Mouse (Mus musculus) induced T-regulatory cell, adult 2 months (primary cell): ENCODE measurements around the gene Spx.

ENCODE experiments used
- DNase-seq: peaks from one replicate; pipeline ENCODE4 v3.0.0-alpha.2; 2012; ENCODE audit warnings: low read depth

Spx gene

GRCm38 (mm10) chr6:142412906-142413491, at the start of gene Spx:
TSS of gene Spx (plus strand) at chr6:142413441.
- DNase-seq: no peak

- DNase-seq: no peak
These were observed 47.3 kb upstream of the Spx start for GRCm38 (mm10) chr6:142365742-142366472.

DNA sequence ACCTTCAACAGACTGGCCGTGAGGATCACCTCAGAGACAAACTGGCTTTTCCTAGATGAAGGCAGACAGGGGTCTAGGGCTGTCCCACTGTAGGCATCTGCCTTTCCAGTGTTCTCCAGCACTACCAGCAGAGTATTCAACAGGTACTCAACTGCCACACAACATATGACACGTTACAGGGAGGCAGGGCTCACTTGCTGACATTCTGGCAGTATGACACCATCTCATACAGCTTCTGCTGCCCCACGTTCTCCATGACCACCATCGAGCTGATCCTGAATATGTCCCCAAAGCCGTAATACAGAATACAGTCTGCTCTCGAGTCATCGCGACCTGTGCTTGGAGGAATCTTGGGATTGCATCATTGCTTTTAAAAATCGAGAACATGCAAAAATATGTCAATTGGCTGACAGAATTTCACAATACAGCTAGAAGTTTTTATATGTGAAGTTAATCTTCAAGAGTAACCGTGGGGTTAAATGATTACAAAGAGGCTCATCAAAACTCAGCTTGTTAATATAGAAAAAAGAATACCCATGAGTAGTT, 46.7 kb upstream of the Spx start:
- DNase-seq: no peak

DNA sequence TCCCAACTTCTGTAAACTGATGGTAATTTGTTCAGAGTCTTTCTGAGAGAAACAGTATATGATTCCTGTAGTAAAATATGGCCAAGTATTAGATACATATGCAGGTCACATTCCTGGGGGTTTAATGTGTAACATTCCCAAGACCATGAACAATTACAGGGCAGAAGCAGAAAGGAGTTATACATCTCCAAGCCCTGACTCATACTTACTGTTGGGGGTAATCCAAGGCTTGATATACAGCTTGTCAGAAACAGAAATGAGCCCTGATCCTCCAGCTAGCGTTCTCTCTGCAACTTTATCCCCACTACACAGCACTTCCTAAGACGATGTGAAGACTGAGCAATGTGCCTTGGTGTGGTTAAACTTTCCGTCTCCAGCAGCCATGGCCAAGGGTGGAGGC, 45.7 kb upstream of the Spx start:
- DNase-seq: no peak

DNA sequence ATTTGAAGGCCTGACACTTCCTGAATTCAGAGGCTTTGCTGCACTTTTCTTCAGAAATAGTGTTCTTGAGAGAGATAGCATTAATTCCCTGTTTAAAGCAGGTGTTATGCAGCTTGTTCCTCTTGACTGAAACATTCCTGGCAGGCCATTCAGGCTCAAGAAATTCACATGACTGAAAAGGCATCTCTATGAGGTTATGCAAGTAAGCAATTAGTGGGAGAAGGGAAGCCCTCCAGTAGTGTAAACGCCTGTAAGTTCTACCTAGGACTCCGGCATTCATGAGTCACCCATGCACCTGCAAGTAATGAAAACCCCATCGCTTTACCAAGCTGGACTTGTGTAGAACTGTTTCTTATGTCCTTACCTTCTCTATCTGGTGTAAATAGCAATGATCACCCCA, 43.7 kb upstream of the Spx start:
- DNase-seq: no peak

DNA sequence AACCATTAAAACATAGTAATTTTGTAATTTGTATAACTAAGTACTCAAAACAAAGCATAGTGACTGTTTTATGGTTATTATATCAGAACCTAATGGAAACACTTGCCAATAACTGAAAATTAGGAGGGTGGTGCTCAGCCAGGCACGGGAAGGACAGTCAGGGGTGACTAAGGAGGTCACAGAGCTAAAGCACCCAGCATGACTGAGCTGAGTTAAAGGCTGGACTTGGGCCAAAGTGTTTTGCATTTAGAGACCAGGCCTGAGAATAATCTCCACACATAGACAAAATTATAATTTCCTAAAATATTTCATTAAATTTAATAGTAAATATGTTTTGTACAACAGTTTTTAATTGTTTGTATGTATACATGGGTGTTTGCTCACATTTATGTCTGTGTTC, 36.2 kb upstream of the Spx start:
- no peak for DNase-seq

DNA sequence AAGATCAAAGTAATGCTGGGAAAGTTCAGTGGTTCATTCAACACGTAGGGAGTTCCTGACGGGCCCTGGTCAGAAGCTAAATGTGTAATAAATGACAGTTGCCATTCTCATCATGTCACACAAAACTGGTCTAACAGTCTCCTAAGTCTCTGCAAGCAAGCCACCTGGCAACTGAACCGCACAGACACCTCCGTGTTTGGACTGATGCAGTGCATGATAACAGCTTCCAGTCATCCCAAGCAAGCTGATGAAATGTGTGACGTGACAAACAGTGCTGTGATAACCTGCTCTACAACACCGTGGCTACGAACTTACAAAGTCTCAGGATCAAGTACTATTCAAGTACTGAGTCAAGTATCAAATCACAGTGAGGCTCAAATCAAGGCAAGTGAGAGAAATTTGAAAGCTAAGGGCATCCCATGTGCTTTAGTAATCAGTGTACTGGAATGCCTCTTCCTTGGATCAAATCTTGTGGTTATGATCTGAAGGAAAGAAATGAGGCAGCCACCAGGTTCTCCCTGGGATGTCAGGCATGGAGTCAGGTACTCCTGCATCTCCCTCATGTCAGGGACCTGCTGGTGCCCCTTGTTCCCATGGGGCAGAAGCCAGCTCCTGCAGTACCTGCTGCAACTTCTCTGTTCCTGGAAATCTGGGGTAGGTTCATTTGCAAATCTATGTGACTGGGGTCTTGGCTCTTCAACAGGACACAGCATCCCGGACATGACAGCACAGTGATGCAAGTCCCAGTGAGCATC, 34.5 kb upstream of the Spx start:
- no peak for DNase-seq

- DNase-seq: no peak
These were observed 33.3 kb upstream of the Spx start for GRCm38 (mm10) chr6:142379961-142380360.

- DNase-seq: no peak
These were observed 31.6 kb upstream of the Spx start for GRCm38 (mm10) chr6:142381615-142382014.

GRCm38 (mm10) chr6:142384521-142384920, 28.7 kb upstream of the Spx start:
- DNase-seq: no peak

- no peak for DNase-seq
These were observed 26.8 kb upstream of the Spx start for GRCm38 (mm10) chr6:142386285-142387010.

DNA sequence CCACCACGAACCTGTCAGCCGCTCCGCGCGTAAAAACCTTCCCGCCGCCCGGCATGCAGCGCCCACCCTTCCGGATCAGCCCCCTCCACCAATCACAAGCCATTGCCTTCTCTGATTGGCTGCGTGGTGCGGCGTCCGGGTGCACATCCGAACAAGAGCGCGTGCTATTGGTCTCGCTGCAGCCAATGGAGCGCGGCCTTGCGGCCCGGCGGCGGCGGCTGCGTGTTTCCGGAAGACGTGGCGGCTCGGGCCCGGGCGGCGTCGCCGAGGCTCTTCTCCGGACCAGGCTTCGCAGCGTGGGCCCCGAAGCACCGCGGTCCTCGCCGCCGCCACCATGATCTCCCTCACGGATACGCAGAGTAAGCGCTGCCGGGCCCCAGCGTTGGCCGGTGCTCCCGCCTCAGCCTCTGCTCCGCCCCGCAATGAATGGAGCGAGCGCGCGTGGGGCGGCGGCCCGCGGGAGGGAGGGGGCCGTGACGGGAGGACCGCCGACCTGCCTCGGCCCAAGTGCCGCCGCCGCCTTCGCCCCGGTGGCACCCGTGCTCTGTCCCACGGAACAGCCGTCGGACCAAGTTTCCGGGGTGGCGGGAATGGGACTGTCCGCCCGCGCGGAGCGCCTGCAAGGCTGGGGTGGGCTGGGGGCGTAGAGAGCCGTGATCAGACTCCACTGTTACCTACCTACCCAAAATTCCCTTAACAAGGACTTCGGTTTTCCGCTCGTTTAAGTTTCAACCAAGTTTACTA, 26.1 kb upstream of the Spx start, which contains the start of the genes Recql and Golt1b:
Recql (minus strand) TSS at position 77 of the 744 bp plus-strand sequence.
Golt1b (plus strand) TSS at position 211 of the 744 bp plus-strand sequence.
- peak; percentile 98 for DNase-seq

- no peak for DNase-seq
These were observed 25.4 kb upstream of the Spx start for GRCm38 (mm10) chr6:142387755-142388271.

- peak; percentile 19 for DNase-seq
These were observed 24.1 kb upstream of the Spx start for GRCm38 (mm10) chr6:142389101-142389500.

GRCm38 (mm10) chr6:142392312-142392711, 20.9 kb upstream of the Spx start:
- DNase-seq: no peak

DNA sequence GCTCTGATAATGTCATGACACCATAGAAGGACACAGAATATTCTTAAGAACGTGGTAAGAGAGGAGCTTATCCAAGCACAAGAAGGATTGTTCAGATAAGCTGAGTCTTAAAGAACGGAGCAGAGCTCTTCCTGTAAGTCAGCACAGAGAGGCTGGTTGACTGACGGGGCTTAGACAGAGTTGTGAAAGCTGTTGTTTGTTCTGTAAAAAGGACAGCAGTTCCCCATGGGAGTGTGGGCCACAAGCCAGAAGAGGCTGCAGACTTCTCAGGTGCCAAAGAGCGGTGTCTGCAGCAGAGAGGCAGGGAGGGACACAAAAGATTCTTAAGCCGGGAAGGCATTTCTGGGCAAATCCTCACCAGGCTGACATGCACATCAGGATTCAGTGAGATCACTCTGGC, 18.6 kb upstream of the Spx start:
- no peak for DNase-seq

DNA sequence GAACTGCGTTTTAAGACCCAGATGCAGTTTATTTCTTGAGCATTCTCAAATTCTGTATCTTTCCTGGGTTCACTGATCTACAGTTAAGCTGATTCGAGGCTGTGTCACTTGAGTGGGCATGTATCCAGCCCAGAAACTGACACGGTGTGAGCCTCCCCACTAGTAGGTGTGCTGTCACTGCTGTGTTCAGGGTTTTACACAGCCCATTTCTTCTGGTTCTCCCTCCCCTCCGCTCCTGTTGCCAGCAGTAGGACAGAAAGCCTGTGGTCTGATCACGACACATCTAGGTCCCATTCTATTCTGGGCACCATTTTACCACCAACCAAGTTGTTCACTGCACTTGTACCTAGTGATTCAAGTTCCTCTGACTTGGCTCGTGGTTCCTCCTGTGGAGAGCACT, 17.5 kb upstream of the Spx start:
- no peak for DNase-seq

- DNase-seq: no peak
These were observed 2.1 kb upstream of the Spx start for GRCm38 (mm10) chr6:142411140-142411539.

DNA sequence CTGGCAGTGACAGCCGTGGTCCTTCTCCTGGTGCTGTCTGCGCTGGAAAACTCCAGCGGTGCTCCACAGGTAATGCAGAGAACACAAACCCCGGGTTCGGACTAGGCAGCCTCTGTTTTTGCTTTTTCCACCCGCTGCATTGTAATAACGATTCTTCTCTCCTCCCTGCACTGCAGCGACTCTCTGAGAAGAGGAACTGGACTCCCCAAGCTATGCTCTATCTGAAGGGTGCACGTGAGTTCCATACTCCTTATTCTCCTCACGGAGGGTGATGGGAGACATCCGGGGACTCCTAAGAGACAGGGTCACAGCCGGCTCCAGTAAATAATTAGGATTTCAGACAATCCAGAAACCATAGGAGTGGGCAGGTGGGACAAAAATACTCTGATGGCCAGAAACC, 604 bp downstream of the Spx start:
- no peak for DNase-seq

DNA sequence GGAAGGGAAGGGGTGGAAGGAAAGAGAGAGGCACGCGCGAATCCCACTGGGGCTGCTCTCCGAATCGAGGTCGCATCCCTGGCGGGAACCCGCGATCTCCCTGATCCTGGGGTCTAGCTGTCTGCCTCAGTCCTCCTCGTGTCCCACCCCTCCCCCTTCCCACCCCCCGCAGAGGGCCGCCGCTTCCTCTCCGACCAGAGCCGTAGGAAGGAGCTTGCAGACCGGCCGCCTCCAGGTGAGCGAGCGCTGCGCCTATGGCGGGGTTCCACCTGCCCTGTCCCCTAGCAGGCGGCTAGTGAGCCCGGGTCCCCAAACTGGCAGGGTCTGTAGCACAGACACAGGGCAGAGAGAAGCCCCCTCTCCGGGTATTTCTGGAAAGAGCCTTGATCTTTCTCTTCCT, 1.4 kb downstream of the Spx start:
- no peak for DNase-seq

DNA sequence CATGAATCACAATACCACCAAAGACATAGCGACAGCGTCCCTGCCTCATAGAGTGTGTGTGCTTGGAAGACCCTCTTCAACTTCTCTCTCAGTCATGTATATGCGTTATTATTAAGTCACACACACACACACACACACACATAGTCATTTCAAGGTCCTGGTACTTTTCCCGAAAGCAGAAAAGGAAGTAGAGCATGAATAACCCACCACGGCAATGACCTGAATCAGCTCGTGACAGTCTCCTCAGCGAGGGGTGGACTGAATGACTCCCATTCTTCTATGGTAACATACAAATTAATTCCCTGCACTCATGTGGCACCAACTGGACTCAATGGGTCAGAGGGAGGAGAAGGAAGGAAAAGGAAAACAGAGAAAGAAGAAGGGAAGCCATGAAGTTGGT, 11.7 kb downstream of the Spx start:
- no peak for DNase-seq
